Mouse (Mus musculus) neural tube, embryonic 14.5 days (tissue): ENCODE measurements around the gene Olfr304. TPM values are rescaled to one million over a fixed set of nuclear protein-coding genes. Genes with fewer than 3 reads are reported as not detected.

Experiments used
- polyA plus RNA-seq: library from polyadenylated mRNA; unstranded; fragments of >200 nt; fragmentation: Nextera tagmentation; extraction: Ambion mirVana; gene quantifications from 2 replicates; pipeline ENCODE4 v1.2.1, GENCODE M21; 2014

Gene Olfr304
- polyA plus RNA-seq, 1 experiment from 2014 or later = not detected

Other genes with a start within 250 kb of the Olfr304 start
- gene Vmn2r75, start 214.9 kb downstream of the Olfr304 start, polyA plus RNA-seq = not detected in 2 replicates
- not detected in 2 replicates for gene Vmn2r76, start 140.3 kb downstream of the Olfr304 start, polyA plus RNA-seq
- not detected in 2 replicates for gene Olfr310, start 109.5 kb downstream of the Olfr304 start, polyA plus RNA-seq
- not detected in 2 replicates for gene Olfr309, start 73.0 kb downstream of the Olfr304 start, polyA plus RNA-seq
- not detected in 2 replicates for gene Olfr308, start 61.0 kb downstream of the Olfr304 start, polyA plus RNA-seq
- not detected in 2 replicates for gene Olfr307, start 49.1 kb downstream of the Olfr304 start, polyA plus RNA-seq
- gene Olfr305, start 19.7 kb downstream of the Olfr304 start, polyA plus RNA-seq = not detected in 2 replicates
- not detected in 2 replicates for gene Olfr303, start 11.1 kb upstream of the Olfr304 start, polyA plus RNA-seq
- gene Olfr301, start 17.2 kb upstream of the Olfr304 start, polyA plus RNA-seq = not detected in 2 replicates
- gene Olfr299, start 73.3 kb upstream of the Olfr304 start, polyA plus RNA-seq = not detected in 2 replicates
- not detected in 2 replicates for gene Olfr298, start 105.8 kb upstream of the Olfr304 start, polyA plus RNA-seq
- gene Olfr297, start 133.3 kb upstream of the Olfr304 start, polyA plus RNA-seq = not detected in 2 replicates
- not detected in 2 replicates for gene Olfr295, start 197.2 kb upstream of the Olfr304 start, polyA plus RNA-seq
- not detected in 2 replicates for gene Olfr294, start 230.0 kb upstream of the Olfr304 start, polyA plus RNA-seq